Mouse (Mus musculus): ENCODE measurements around the gene Bsn. TPM values are rescaled to one million over a fixed set of nuclear protein-coding genes. Genes with fewer than 3 reads are reported as not detected.

Gene Bsn
- 5.2 and 5.7 TPM in 2 replicates for polyA plus RNA-seq (2014; fragmentation: Nextera tagmentation; extraction: Ambion mirVana)

GRCm38 (mm10) chr9:108189787-108190679, at the start of gene Bsn:
Bsn (minus strand) TSS chr9:108190384.
- Histone ChIP-seq H3K9me3 (ENCODE audit: control insufficient read depth, low read length) (no peaks in the 10 kb centered on the region), H3K4me2 (peak within 1 kb of the TSS; percentile 97), H3K27ac (ENCODE audit: low read depth, low read length) (no peak within 1 kb of the TSS), H3K27me3 (replicated peaks; ENCODE audit: control insufficient read depth, insufficient read depth, low read length) (peaks cover 45% of the 10 kb centered on the region), H3K4me3 (ENCODE audit: low read depth, low read length) (peak within 1 kb of the TSS; percentile 63), H3K4me1 (replicated peaks; ENCODE audit: control insufficient read depth, insufficient read depth, low read length) (0 out of 2 replicates have a peak, but pooled peaks cover 3% of the 10 kb centered on the region), H3K9ac (ENCODE audit: low read depth, low read length) (no peak within 1 kb of the TSS), H3K36me3 (ENCODE audit: control insufficient read depth, insufficient read depth, low read length) (no peaks in the 10 kb centered on the region)
- DNase-seq (ENCODE audit: low spot score) = peak; percentile 70
- 0 out of 2 replicates have a peak, but pooled peaks have one; percentile 29 for ATAC-seq (replicated peaks; ENCODE audit: low FRiP score)
- 3% methylated on average over 83 of the region's 91 CpGs for WGBS

- H3K27ac ChIP-seq (ENCODE audit: low read depth, low read length) = no peak overlapping the region
- WGBS = 71% methylated on average over 5 of the region's 5 CpGs
- H3K36me3 ChIP-seq (ENCODE audit: control insufficient read depth, insufficient read depth, low read length) = no peaks in the 10 kb centered on the region; the same call in 1 of the 2 replicates
These were observed 49.8 kb upstream of the Bsn start for GRCm38 (mm10) chr9:108239951-108240350.

DNA sequence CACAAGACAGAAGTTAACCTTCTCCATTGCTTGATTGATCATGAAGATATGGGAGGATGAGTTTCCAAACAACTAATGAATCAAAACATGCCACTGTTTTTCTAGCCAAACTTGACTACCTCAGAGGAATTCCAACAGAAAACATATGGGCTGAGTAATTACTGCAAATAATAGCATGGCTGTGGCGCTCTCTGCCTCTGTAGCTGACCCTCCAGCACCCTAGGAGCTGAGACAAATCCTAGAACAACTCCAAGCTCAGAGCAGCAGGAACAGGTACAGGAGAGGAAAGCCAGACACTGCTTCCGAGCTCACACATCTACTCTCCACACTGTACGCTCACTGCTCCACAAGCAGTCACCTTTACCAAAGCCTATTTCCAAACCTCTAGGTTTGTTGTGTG, 48.6 kb upstream of the Bsn start:
- H3K9ac ChIP-seq (ENCODE audit: low read depth, low read length) = no peak overlapping the region
- H3K36me3 ChIP-seq (ENCODE audit: control insufficient read depth, insufficient read depth, low read length) = no peaks in the 10 kb centered on the region
- WGBS = 85% methylated on average over 3 of the region's 3 CpGs
- H3K4me1 ChIP-seq (replicated peaks; ENCODE audit: control insufficient read depth, insufficient read depth, low read length) = no peaks in the 10 kb centered on the region; the same call in 1 of the 2 replicates
- H3K4me2 ChIP-seq = no peak overlapping the region
- H3K4me3 ChIP-seq (ENCODE audit: low read depth, low read length) = no peak overlapping the region
- no peak overlapping the region for H3K27ac ChIP-seq (ENCODE audit: low read depth, low read length)
- no peak for ATAC-seq (replicated peaks; ENCODE audit: low FRiP score)
- H3K27me3 ChIP-seq (replicated peaks; ENCODE audit: control insufficient read depth, insufficient read depth, low read length) = no peaks in the 10 kb centered on the region
- no peak for DNase-seq (ENCODE audit: low spot score)
- no peaks in the 10 kb centered on the region for H3K9me3 ChIP-seq (ENCODE audit: control insufficient read depth, low read length)

More at GRCm38 (mm10) chr9:108239951-108240350, 49.8 kb upstream of the Bsn start:
- Histone ChIP-seq H3K9me3 (ENCODE audit: control insufficient read depth, low read length) (no peaks in the 10 kb centered on the region), H3K4me3 (ENCODE audit: low read depth, low read length) (no peak overlapping the region), H3K4me1 (replicated peaks; ENCODE audit: control insufficient read depth, insufficient read depth, low read length) (no peaks in the 10 kb centered on the region; the same call in 1 of the 2 replicates), H3K9ac (ENCODE audit: low read depth, low read length) (no peak overlapping the region), H3K4me2 (no peak overlapping the region), H3K27me3 (replicated peaks; ENCODE audit: control insufficient read depth, insufficient read depth, low read length) (no peaks in the 10 kb centered on the region)
- ATAC-seq (replicated peaks; ENCODE audit: low FRiP score) (no peak), DNase-seq (ENCODE audit: low spot score) (no peak)

DNA sequence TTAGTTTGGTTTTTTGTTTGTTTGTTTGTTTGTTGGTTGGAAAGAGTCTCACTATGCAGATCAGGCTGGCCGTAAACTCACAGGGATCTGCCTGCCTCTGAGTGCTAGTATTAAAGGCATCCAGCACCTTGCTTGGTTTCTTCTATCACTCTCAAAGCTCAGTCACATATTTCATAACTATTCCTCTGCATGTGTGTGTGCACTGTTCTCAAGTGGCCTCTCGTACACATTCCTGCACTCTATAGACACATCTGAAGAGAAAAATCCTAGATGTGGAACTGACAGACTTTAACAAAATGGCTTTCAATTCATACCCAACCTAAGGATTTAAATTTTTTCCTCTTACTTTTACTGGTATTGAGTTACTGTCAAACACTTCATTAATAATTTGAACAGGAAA, 48.2 kb upstream of the Bsn start:
- DNase-seq (ENCODE audit: low spot score) (no peak), ATAC-seq (replicated peaks; ENCODE audit: low FRiP score) (no peak)
- H3K27me3 ChIP-seq (replicated peaks; ENCODE audit: control insufficient read depth, insufficient read depth, low read length) = no peaks in the 10 kb centered on the region
- no peak overlapping the region for H3K27ac ChIP-seq (ENCODE audit: low read depth, low read length)
- WGBS = 86% methylated on average over 2 of the region's 2 CpGs
- H3K4me2 ChIP-seq = no peak overlapping the region
- H3K4me3 ChIP-seq (ENCODE audit: low read depth, low read length) = no peak overlapping the region
- H3K4me1 ChIP-seq (replicated peaks; ENCODE audit: control insufficient read depth, insufficient read depth, low read length) = no peaks in the 10 kb centered on the region; the same call in 1 of the 2 replicates
- H3K9ac ChIP-seq (ENCODE audit: low read depth, low read length) = no peak overlapping the region
- H3K36me3 ChIP-seq (ENCODE audit: control insufficient read depth, insufficient read depth, low read length) = no peaks in the 10 kb centered on the region
- H3K9me3 ChIP-seq (ENCODE audit: control insufficient read depth, low read length) = no peaks in the 10 kb centered on the region

DNA sequence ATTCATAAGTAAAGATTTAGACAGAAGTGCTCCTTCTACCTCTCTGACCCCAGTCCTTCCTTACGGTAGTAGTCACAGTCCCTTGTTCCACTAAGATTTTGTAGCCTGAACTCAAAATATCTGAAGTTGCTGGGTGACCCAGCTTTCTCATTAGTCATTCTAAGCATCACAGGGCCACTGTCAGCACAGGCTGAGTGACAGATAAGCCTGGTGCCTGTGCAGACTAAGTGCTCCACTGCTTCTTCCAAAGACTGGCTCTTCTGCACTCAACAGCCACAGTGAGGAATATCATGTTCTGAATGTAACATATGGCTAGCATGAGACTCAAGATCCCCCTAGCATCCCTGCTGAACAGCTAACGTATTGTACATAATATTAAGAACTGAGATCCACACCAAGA, 44.5 kb upstream of the Bsn start:
- H3K27me3 ChIP-seq (replicated peaks; ENCODE audit: control insufficient read depth, insufficient read depth, low read length) = no peaks in the 10 kb centered on the region
- no peaks in the 10 kb centered on the region for H3K36me3 ChIP-seq (ENCODE audit: control insufficient read depth, insufficient read depth, low read length)
- no peaks in the 10 kb centered on the region; the same call in 1 of the 2 replicates for H3K4me1 ChIP-seq (replicated peaks; ENCODE audit: control insufficient read depth, insufficient read depth, low read length)
- no peak for ATAC-seq (replicated peaks; ENCODE audit: low FRiP score)
- no peak overlapping the region for H3K27ac ChIP-seq (ENCODE audit: low read depth, low read length)
- no peaks in the 10 kb centered on the region for H3K9me3 ChIP-seq (ENCODE audit: control insufficient read depth, low read length)
- no peak overlapping the region for H3K9ac ChIP-seq (ENCODE audit: low read depth, low read length)
- 84% methylated on average over 2 of the region's 2 CpGs for WGBS
- H3K4me3 ChIP-seq (ENCODE audit: low read depth, low read length) = no peak overlapping the region
- no peak for DNase-seq (ENCODE audit: low spot score)
- no peak overlapping the region for H3K4me2 ChIP-seq

- ATAC-seq (replicated peaks; ENCODE audit: low FRiP score) = no peak
These were observed 42.7 kb upstream of the Bsn start for GRCm38 (mm10) chr9:108232908-108233307.

DNA sequence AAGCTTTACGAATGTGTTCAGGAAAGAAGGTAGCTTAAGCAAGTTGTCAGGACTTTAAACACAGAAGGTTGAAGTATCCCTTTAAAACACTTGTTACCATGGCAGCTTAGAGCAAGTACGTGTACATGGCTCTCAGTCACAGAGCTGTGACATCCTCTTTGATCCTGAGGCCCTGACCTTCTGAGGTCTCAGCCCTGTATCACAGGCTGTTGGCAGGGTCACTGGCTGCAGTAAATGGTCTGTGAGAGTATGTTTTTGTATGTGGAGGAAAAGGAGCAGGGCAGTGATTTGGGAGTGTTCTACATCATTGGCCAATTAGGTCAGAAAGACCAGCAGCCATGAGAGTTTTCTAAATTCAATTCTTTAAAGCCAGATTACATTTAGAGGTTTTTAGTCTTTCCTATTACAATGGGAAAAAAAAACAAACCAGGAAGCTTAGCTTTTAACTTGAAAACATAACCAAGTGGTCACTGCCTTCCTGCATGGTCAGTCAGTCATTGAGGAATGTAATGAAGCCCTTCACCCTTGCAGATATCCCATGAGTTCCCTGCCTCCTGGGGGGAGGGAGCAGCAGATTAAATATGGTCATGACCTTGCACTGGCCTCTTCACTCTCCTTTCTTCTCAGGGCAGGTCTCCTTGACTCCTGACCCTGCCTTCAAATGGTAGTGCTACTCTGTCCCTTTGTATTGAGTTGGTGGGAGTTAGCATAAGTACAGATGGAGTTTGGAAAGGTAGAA, 37.9 kb upstream of the Bsn start:
- no peaks in the 10 kb centered on the region for H3K9me3 ChIP-seq (ENCODE audit: control insufficient read depth, low read length)
- no peaks in the 10 kb centered on the region for H3K36me3 ChIP-seq (ENCODE audit: control insufficient read depth, insufficient read depth, low read length)
- ATAC-seq (replicated peaks; ENCODE audit: low FRiP score) (no peak), DNase-seq (ENCODE audit: low spot score) (no peak)
- no peak overlapping the region for H3K9ac ChIP-seq (ENCODE audit: low read depth, low read length)
- H3K4me3 ChIP-seq (ENCODE audit: low read depth, low read length) = no peak overlapping the region
- WGBS = 57% methylated on average over 2 of the region's 2 CpGs
- H3K4me1 ChIP-seq (replicated peaks; ENCODE audit: control insufficient read depth, insufficient read depth, low read length) = no peaks in the 10 kb centered on the region
- no peaks in the 10 kb centered on the region for H3K27me3 ChIP-seq (replicated peaks; ENCODE audit: control insufficient read depth, insufficient read depth, low read length)
- no peak overlapping the region for H3K27ac ChIP-seq (ENCODE audit: low read depth, low read length)
- H3K4me2 ChIP-seq = no peak overlapping the region

More at GRCm38 (mm10) chr9:108232908-108233307, 42.7 kb upstream of the Bsn start:
- H3K27ac ChIP-seq (ENCODE audit: low read depth, low read length) = no peak overlapping the region
- no peaks in the 10 kb centered on the region for H3K27me3 ChIP-seq (replicated peaks; ENCODE audit: control insufficient read depth, insufficient read depth, low read length)
- H3K9ac ChIP-seq (ENCODE audit: low read depth, low read length) = no peak overlapping the region
- WGBS = 81% methylated on average over 2 of the region's 2 CpGs
- no peaks in the 10 kb centered on the region for H3K36me3 ChIP-seq (ENCODE audit: control insufficient read depth, insufficient read depth, low read length)
- H3K4me3 ChIP-seq (ENCODE audit: low read depth, low read length) = no peak overlapping the region
- no peaks in the 10 kb centered on the region for H3K9me3 ChIP-seq (ENCODE audit: control insufficient read depth, low read length)
- no peak for DNase-seq (ENCODE audit: low spot score)
- no peak overlapping the region for H3K4me2 ChIP-seq
- no peaks in the 10 kb centered on the region for H3K4me1 ChIP-seq (replicated peaks; ENCODE audit: control insufficient read depth, insufficient read depth, low read length)

- Histone ChIP-seq H3K9me3 (ENCODE audit: control insufficient read depth, low read length) (no peaks in the 10 kb centered on the region), H3K27ac (ENCODE audit: low read depth, low read length) (no peak overlapping the region), H3K4me1 (replicated peaks; ENCODE audit: control insufficient read depth, insufficient read depth, low read length) (no peaks in the 10 kb centered on the region), H3K4me2 (no peak overlapping the region), H3K36me3 (ENCODE audit: control insufficient read depth, insufficient read depth, low read length) (no peaks in the 10 kb centered on the region), H3K27me3 (replicated peaks; ENCODE audit: control insufficient read depth, insufficient read depth, low read length) (no peaks in the 10 kb centered on the region), H3K9ac (ENCODE audit: low read depth, low read length) (no peak overlapping the region), H3K4me3 (ENCODE audit: low read depth, low read length) (no peak overlapping the region)
- DNase-seq (ENCODE audit: low spot score) (no peak), ATAC-seq (replicated peaks; ENCODE audit: low FRiP score) (no peak)
- WGBS = 69% methylated on average over 2 of the region's 2 CpGs
These were observed 35.0 kb upstream of the Bsn start for GRCm38 (mm10) chr9:108225166-108225565.

Measured in liver, embryonic 11.5 days (tissue).